Mouse (Mus musculus): Measurements from ENCODE around the gene Nfu1. TPM values are rescaled to one million over a fixed set of nuclear protein-coding genes. Genes with fewer than 3 reads are reported as not detected.
A peak's percentile ranks its signal among the peaks of the same experiment; 100 is the strongest.

Gene Nfu1
- 83.3 and 86.4 TPM in 2 replicates for polyA plus RNA-seq (2016; fragmentation: Nextera tagmentation; extraction: Ambion mirVana)

DNA sequence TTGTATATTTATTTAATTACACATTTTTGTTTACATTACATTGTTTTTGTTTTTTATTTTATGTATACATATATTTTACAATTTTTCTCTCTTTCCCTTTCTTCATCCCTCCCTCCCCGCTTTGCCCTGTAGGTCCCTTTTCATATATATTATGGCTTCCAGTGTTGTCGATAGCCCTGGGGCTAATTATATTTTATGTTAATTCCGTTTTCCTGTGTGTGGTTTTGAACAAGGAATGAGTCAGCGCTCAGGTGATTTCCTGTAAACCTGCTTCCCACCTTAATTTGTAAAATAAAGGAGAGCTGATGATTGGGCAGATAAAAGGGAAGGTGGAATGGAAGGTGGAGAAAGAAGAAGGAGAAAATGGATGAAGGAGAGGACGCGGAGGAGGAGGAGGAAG lies at the start of gene Nfu1:
Gene Nfu1, plus strand, starts transcription at position 350 of the 400 bp plus-strand sequence.
- no peaks in the 10 kb centered on the region for H3K27me3 ChIP-seq
- 0 out of 2 replicates have a peak, but pooled peaks cover 5% of the 10 kb centered on the region for H3K36me3 ChIP-seq (replicated peaks)
- peak within 1 kb of the TSS; percentile 61 for H3K4me2 ChIP-seq
- peaks cover 12% of the 10 kb centered on the region for H3K4me1 ChIP-seq
- no peak for ATAC-seq (ENCODE audit: low FRiP score)
- peak within 1 kb of the TSS; percentile 67 for H3K4me3 ChIP-seq (replicated peaks)
- no peaks in the 10 kb centered on the region for H3K9me3 ChIP-seq
- 78% methylated on average over 6 of the region's 6 CpGs for WGBS
- peak within 1 kb of the TSS; percentile 85 for H3K9ac ChIP-seq
- peak within 1 kb of the TSS; percentile 68 for H3K27ac ChIP-seq

DNA sequence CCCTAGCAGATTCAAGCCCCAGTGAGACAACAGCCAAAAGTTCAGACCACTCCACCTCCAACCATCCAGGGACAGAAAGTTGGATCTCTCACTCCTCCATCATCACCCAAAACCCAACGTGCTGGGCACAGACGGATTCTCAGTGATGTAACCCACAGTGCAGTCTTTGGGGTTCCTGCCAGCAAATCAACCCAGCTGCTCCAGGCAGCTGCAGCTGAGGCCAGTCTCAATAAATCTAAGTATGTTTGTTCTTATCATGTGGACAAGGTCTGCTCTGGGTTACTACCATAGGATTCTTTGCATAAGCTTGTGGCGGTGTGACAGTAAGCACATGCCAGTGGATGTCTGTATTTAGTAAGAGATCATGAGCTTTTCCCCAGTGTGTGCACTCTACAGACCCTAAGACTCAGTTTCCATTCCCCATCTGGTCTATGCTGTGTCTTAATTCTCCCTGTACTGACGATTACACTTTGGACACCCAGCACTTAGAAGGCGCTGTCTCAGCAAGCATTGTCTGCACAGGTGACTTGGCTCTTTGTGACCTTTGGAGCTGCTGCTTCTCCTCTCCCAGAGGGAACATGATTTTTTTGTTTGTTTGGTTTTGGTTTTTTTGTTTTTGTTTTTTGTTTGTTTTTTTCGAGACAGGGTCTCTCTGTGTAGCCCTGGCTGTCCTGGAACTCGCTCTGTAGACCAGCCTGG lies 44.9 kb upstream of the Nfu1 start:
- no peak overlapping the region for H3K27ac ChIP-seq
- no peak overlapping the region for H3K9ac ChIP-seq
- no peak overlapping the region for H3K4me3 ChIP-seq (replicated peaks)
- H3K36me3 ChIP-seq (replicated peaks) = peaks cover 78% of the 10 kb centered on the region
- ATAC-seq (ENCODE audit: low FRiP score) = no peak
- no peaks in the 10 kb centered on the region for H3K4me1 ChIP-seq
- 95% methylated on average over 7 of the region's 7 CpGs for WGBS
- no peaks in the 10 kb centered on the region for H3K9me3 ChIP-seq
- H3K4me2 ChIP-seq = no peak overlapping the region
- no peaks in the 10 kb centered on the region for H3K27me3 ChIP-seq

DNA sequence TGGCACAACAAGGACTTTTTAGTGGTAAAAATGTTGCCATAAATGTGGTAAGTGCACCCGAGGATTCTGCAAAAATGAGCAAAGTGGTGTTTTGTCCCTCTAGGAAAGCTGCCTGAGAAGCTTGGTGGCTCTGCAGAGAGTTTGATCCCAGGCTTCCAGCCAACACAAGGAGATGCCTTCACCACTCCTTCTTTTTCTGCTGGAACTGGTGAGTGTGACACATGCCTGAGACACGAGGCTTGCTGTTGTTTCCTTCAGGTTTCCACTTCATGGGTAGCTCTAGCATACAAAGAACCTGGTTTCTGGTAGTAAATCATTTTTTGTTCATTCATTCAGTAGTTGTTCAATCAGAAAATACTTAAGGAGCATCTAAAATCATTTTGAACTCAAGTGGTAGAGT lies 41.9 kb upstream of the Nfu1 start:
- no peak overlapping the region for H3K27ac ChIP-seq
- no peak for ATAC-seq (ENCODE audit: low FRiP score)
- no peak overlapping the region for H3K4me3 ChIP-seq (replicated peaks)
- no peak overlapping the region for H3K9ac ChIP-seq
- H3K4me1 ChIP-seq = no peaks in the 10 kb centered on the region
- H3K27me3 ChIP-seq = no peaks in the 10 kb centered on the region
- H3K4me2 ChIP-seq = no peak overlapping the region
- peaks cover 74% of the 10 kb centered on the region for H3K36me3 ChIP-seq (replicated peaks)
- H3K9me3 ChIP-seq = no peaks in the 10 kb centered on the region
- 83% methylated on average over 2 of the region's 2 CpGs for WGBS

DNA sequence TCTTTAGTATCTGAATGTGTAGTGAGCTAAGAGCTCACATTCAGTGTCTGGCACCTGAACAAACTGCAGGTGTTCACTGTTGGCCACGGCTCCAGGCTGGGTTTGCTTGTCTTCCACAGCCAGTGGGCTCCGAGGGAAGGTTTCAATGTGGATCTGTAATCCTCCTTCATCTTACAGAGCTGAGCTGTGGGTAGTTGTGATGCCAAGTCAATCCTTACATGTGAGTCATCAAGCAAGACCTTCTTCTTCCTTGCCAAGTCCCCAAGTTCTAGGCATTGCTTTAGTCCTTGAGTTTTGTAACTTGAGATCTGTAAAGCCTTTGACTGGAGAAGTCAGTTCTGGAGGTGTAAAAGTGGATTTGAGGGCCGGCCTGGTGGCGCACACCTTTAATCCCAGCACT lies 35.1 kb upstream of the Nfu1 start:
- Histone ChIP-seq H3K9ac (no peak overlapping the region), H3K4me2 (no peak overlapping the region), H3K4me3 (replicated peaks) (no peak overlapping the region), H3K27me3 (no peaks in the 10 kb centered on the region), H3K4me1 (no peaks in the 10 kb centered on the region), H3K36me3 (replicated peaks) (peaks cover 42% of the 10 kb centered on the region), H3K27ac (no peak overlapping the region), H3K9me3 (no peaks in the 10 kb centered on the region)
- ATAC-seq (ENCODE audit: low FRiP score) = no peak
- WGBS = 96% methylated on average over 4 of the region's 4 CpGs

DNA sequence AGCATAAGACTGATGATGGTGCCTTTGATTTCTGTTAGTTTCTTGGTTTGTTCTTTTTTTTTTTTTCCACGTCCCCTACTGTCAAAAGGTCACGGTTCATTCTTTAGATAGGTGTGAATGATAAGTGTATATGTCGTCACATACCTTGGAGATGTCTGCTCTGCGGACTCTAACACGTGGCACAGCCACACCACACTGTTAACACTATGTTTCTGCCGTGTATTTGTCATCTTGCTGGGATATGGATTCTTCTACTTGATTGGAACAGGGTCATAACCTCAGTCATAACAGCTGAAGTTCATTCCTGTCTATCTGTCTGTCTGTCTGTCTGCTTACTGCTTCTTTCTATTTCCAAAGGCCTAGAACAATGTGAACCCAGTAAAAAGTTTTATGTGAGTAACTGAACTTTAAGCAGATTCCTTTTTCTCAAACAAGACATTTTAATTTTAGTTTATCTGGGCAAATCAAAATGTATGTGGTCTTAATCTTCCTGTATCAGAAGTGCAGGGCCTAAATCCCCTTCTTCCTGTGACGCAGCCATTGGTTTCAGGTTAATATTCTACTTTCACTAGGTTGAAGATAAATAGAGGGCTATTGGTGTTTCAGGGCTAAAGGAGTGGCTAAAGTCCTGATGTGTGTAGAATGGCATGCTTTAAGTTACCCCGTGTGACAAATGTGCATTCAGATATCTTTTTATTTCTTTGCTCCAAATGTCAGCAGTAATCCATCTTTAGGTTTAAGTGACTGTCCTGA lies 30.7 kb upstream of the Nfu1 start:
- H3K9ac ChIP-seq = no peak overlapping the region
- peaks cover 20% of the 10 kb centered on the region for H3K36me3 ChIP-seq (replicated peaks)
- no peak overlapping the region for H3K27ac ChIP-seq
- H3K4me2 ChIP-seq = no peak overlapping the region
- no peak overlapping the region for H3K4me3 ChIP-seq (replicated peaks)
- H3K4me1 ChIP-seq = no peaks in the 10 kb centered on the region
- no peaks in the 10 kb centered on the region for H3K27me3 ChIP-seq
- no peak for ATAC-seq (ENCODE audit: low FRiP score)
- no peaks in the 10 kb centered on the region for H3K9me3 ChIP-seq
- WGBS = 93% methylated on average over 8 of the region's 8 CpGs

DNA sequence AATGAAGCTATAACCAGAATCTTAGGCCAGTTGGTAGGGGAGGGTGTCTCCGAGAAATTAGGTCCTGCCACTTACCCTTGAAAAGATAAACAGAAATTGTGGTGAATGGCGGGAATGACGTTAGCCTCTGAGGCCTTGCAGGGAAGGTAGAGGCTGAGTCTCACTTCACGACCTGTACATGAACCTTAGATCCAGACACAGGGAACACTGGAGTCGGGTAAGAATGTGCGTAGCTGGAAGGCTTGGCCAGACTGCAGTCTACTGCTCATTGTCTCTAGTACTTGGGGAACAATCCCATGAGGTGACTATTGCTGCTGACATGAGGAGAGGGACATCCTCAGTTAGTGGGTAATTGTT lies 30.1 kb upstream of the Nfu1 start:
- WGBS = 88% methylated on average over 6 of the region's 6 CpGs
- H3K9me3 ChIP-seq = no peaks in the 10 kb centered on the region

DNA sequence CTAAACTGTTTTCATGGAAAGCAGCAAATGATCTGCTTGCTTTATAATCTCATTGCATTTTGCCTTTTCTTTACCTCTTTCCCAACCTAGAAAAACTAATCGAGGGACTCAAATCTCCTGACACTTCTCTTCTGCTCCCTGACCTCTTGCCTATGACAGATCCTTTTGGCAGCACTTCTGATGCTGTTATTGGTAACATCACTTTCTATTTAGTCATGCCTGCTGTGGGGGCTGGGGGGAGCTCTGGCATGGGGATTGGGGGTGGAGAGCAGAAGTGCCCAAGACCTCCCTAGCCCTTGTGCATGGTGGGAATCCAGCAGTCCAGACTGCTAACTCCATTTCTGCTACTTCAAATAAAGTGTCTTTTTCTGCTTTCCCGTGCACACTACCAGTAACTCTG lies 27.8 kb upstream of the Nfu1 start:
- H3K4me1 ChIP-seq = no peaks in the 10 kb centered on the region
- WGBS = 75% methylated on average over 2 of the region's 2 CpGs
- H3K27ac ChIP-seq = no peak overlapping the region
- no peak overlapping the region for H3K4me2 ChIP-seq
- no peak overlapping the region for H3K9ac ChIP-seq
- no peaks in the 10 kb centered on the region for H3K9me3 ChIP-seq
- H3K27me3 ChIP-seq = no peaks in the 10 kb centered on the region
- H3K4me3 ChIP-seq (replicated peaks) = no peak overlapping the region
- no peak for ATAC-seq (ENCODE audit: low FRiP score)
- H3K36me3 ChIP-seq (replicated peaks) = peaks cover 9% of the 10 kb centered on the region

More for the DNA sequence above, 30.1 kb upstream of the Nfu1 start:
- no peak overlapping the region for H3K9ac ChIP-seq
- peaks cover 14% of the 10 kb centered on the region for H3K36me3 ChIP-seq (replicated peaks)
- no peak for ATAC-seq (ENCODE audit: low FRiP score)
- H3K27me3 ChIP-seq = no peaks in the 10 kb centered on the region
- no peak overlapping the region for H3K4me2 ChIP-seq
- H3K27ac ChIP-seq = no peak overlapping the region
- H3K4me3 ChIP-seq (replicated peaks) = no peak overlapping the region
- H3K4me1 ChIP-seq = no peaks in the 10 kb centered on the region

DNA sequence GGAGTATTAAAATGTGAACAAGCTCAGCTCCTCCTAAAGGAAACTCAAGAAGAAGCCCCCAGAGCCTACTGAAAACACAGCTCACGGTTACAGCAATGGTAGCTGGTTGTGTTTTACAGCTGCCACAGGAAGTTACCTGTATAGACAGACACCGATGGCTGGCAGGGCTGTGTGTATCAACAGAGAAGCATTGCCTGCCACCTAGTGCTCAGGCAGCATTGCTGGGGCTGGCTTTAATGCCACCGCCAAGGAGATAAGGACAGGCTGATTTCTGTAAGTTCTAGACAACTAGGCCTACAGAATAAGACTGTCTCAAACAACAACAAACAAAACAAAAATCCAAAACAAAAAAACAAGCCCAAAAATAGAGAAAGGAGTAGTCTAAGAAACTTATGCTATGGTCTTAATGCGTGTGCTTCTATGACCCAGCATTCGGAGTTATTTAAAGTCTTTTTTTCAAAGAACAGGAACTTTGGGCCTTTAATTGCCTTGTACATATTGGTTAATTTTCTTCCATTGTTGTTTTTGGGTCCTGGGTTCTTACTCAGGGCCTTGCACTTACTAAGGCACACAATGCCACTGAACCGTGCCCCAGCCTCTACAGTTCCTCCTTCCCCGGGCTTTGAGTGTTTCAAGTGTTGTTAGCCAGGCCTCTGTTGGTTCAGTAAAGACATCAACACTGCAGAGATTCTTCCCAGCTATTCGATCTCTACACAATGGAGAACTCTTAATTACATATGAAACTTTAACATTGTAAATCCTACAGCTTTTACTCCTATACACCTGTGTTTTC lies 23.5 kb upstream of the Nfu1 start:
- Histone ChIP-seq H3K9ac (no peak overlapping the region), H3K36me3 (replicated peaks) (peaks cover 14% of the 10 kb centered on the region; the same call in 1 of the 2 replicates), H3K27me3 (no peaks in the 10 kb centered on the region), H3K9me3 (no peaks in the 10 kb centered on the region), H3K4me2 (no peak overlapping the region), H3K4me3 (replicated peaks) (no peak overlapping the region), H3K27ac (no peak overlapping the region), H3K4me1 (no peaks in the 10 kb centered on the region)
- WGBS = 87% methylated on average over 8 of the region's 8 CpGs
- ATAC-seq (ENCODE audit: low FRiP score) = no peak

DNA sequence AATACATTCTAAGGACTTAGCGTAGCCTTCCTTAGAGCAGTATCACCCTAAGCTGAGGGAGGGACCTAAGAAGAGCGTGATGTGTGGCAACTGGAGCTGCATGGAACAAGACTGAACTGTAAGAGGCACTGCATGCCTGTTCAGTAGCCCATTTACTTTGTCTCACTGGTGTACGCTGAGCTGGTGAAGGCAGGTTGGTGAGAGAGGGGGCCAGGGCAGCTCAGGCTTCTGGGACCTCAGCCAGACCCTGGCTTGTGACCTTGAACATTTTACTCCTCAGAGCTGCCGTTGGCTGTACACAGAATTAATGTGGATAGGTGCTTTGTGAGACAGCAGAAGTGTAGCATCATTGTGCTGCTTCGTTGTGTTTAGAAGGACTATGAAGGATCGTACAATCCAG lies 19.5 kb upstream of the Nfu1 start:
- Histone ChIP-seq H3K9me3 (no peaks in the 10 kb centered on the region), H3K4me2 (no peak overlapping the region), H3K27me3 (no peaks in the 10 kb centered on the region), H3K27ac (no peak overlapping the region), H3K4me1 (no peaks in the 10 kb centered on the region), H3K36me3 (replicated peaks) (peaks cover 10% of the 10 kb centered on the region; the same call in 1 of the 2 replicates), H3K4me3 (replicated peaks) (no peak overlapping the region), H3K9ac (no peak overlapping the region)
- WGBS = 88% methylated on average over 6 of the region's 6 CpGs
- no peak for ATAC-seq (ENCODE audit: low FRiP score)

DNA sequence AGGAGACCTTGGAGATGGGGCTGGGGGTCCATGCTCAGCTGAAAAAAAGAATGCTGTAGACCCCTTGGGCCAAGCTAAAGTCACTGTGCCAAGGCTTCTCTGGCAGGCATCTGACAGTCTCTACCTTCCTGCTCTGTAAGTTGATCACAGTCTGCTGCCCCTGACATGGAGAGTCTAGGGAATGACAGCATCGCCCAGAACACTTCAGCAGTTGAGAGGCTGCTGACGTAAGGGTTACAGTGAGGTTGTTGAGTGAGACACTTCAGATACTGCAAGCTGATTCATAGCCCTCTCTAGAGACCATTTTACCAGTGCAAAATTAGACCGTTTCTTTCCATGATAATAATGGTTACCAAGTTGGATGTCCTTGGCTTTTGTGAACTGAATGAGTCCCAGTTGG lies 18.0 kb upstream of the Nfu1 start:
- Histone ChIP-seq H3K36me3 (replicated peaks) (peaks cover 19% of the 10 kb centered on the region), H3K27ac (no peak overlapping the region), H3K4me1 (no peaks in the 10 kb centered on the region), H3K9me3 (no peaks in the 10 kb centered on the region), H3K27me3 (no peaks in the 10 kb centered on the region), H3K9ac (no peak overlapping the region), H3K4me2 (no peak overlapping the region), H3K4me3 (replicated peaks) (no peak overlapping the region)
- 93% methylated on average over 3 of the region's 3 CpGs for WGBS
- ATAC-seq (ENCODE audit: low FRiP score) = no peak

DNA sequence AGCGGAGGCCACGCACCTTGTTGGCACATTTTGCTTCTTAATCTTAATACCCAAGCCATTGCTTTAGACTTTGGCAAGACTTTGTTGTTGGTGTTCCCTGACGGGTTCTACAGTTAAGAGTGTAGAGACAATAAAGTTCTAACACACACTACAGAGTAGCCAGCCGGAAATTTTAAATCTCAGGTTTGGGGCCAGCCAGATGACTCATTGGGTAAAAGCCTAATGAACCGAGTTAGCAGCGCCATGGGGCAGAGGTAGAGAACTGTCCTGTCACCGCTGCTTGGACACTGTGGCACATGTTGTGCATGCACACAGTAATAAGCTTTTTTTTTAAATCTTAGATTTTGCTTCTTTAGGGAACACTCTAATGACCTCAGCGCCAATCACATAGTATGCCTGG lies 16.7 kb upstream of the Nfu1 start:
- ATAC-seq (ENCODE audit: low FRiP score) = no peak
- Histone ChIP-seq H3K27me3 (no peaks in the 10 kb centered on the region), H3K9ac (no peak overlapping the region), H3K4me1 (no peaks in the 10 kb centered on the region), H3K36me3 (replicated peaks) (peaks cover 22% of the 10 kb centered on the region), H3K9me3 (no peaks in the 10 kb centered on the region), H3K4me3 (replicated peaks) (no peak overlapping the region), H3K27ac (no peak overlapping the region), H3K4me2 (no peak overlapping the region)
- 92% methylated on average over 8 of the region's 8 CpGs for WGBS

DNA sequence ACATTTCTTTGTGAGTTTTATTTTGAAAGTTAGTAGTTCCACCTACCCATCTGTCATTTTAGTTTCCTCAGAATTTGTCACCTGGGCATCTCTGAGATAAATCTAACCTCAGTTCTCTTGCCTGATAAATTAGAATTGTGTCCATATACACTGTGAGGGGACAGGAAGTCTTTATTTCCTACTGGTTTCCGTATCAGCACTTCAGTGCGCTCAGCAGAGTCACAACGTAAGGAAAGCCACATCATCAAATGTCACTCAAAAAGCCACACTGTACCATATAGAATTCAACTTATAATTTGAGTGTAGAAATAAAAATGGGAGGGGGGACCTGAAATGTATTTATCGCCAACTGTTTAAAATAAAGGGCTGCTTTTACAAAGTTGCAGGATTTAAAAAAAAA lies 14.8 kb upstream of the Nfu1 start:
- 97% methylated on average over 4 of the region's 4 CpGs for WGBS
- H3K27me3 ChIP-seq = no peaks in the 10 kb centered on the region
- no peak overlapping the region for H3K4me2 ChIP-seq
- no peaks in the 10 kb centered on the region for H3K9me3 ChIP-seq
- ATAC-seq (ENCODE audit: low FRiP score) = no peak
- H3K27ac ChIP-seq = no peak overlapping the region
- no peak overlapping the region for H3K4me3 ChIP-seq (replicated peaks)
- H3K36me3 ChIP-seq (replicated peaks) = peaks cover 23% of the 10 kb centered on the region
- no peaks in the 10 kb centered on the region for H3K4me1 ChIP-seq
- no peak overlapping the region for H3K9ac ChIP-seq

Measured in forebrain, embryonic 12.5 days (tissue).